Mouse (Mus musculus) layer of hippocampus, adult 18-20 months (tissue): ENCODE results near the gene Ankra2. TPM values are rescaled to one million over a fixed set of nuclear protein-coding genes. Genes with fewer than 3 reads are reported as not detected.

Experiments used
- DNase-seq, 2 experiments: peaks; one replicate each; pipeline ENCODE4 v3.0.0; 2022; ENCODE audit warnings: low spot score in 2 of 2
- total RNA-seq, 2 experiments: library from RNA; stranded (reverse); gene quantifications; 2 replicates each; pipeline ENCODE4 v1.2.3; 2021

Gene Ankra2
- total RNA-seq, 2 experiments from 2014 or later, result 49.1 to 50.0 TPM

- DNase-seq, result no peak
Measured at GRCm38 (mm10) chr13:98291712-98292111, 28.8 kb downstream of the Ankra2 start.

GRCm38 (mm10) chr13:98296072-98296471 lies 33.2 kb downstream of the Ankra2 start:
- no peak for DNase-seq

- no peak for DNase-seq
Measured at GRCm38 (mm10) chr13:98297883-98298482, 35.1 kb downstream of the Ankra2 start.

GRCm38 (mm10) chr13:98298833-98299758 lies 36.2 kb downstream of the Ankra2 start:
- peak; percentile 71 to 91 for DNase-seq

- DNase-seq, result no peak
Measured at GRCm38 (mm10) chr13:98305257-98305656, 42.4 kb downstream of the Ankra2 start.

- no peak for DNase-seq
Measured at GRCm38 (mm10) chr13:98306393-98306792, 43.5 kb downstream of the Ankra2 start.

- no peak for DNase-seq
Measured at GRCm38 (mm10) chr13:98306852-98307475, 44.1 kb downstream of the Ankra2 start.

- DNase-seq, result no peak
Measured at GRCm38 (mm10) chr13:98308004-98308403, 45.1 kb downstream of the Ankra2 start.

GRCm38 (mm10) chr13:98308724-98309123 lies 45.9 kb downstream of the Ankra2 start:
- DNase-seq, result no peak

GRCm38 (mm10) chr13:98311597-98311996 lies 48.7 kb downstream of the Ankra2 start:
- DNase-seq, result no peak

- no peak for DNase-seq
Measured at GRCm38 (mm10) chr13:98313631-98314030, 50.8 kb downstream of the Ankra2 start.

GRCm38 (mm10) chr13:98315124-98315523 lies 52.2 kb downstream of the Ankra2 start:
- no peak for DNase-seq

GRCm38 (mm10) chr13:98316140-98316479 lies 53.2 kb downstream of the Ankra2 start:
- no peak for DNase-seq

- DNase-seq, result peak; percentile 88 to 96
Measured at GRCm38 (mm10) chr13:98316480-98317245, 53.8 kb downstream of the Ankra2 start, which contains the start of gene Btf3. Gene Btf3, minus strand, starts transcription at chr13:98317006.

GRCm38 (mm10) chr13:98317246-98317677 lies 54.4 kb downstream of the Ankra2 start:
- DNase-seq, result no peak

GRCm38 (mm10) chr13:98317911-98318310 lies 55.0 kb downstream of the Ankra2 start:
- no peak for DNase-seq

Other genes starting within 250 kb of the Ankra2 start
- 100 to 1,000 TPM in 1 of 2 experiments, 10 to 100 TPM in 1; 94.9 to 103 TPM for gene Arhgef28, start 56.6 kb upstream of the Ankra2 start, total RNA-seq
- gene Utp15, start within 50 bp of the Ankra2 start, total RNA-seq, result 10 to 100 TPM; 22.3 to 23.2 TPM
- gene Gm21976, start 16.8 kb downstream of the Ankra2 start, total RNA-seq, result not detected
- 100 to 1,000 TPM; 198 to 207 TPM for gene Btf3, start 53.9 kb downstream of the Ankra2 start, total RNA-seq
- gene Foxd1, start 91.2 kb downstream of the Ankra2 start, total RNA-seq, result 1 to 10 TPM in 1 of 2 experiments, under 1 TPM in 1; 0.68 to 1.1 TPM
- gene Gm10320, start 228.9 kb downstream of the Ankra2 start, total RNA-seq, result not detected